15 mouse cellular contexts compared by ENCODE assay signal in the genomic region with DNA sequence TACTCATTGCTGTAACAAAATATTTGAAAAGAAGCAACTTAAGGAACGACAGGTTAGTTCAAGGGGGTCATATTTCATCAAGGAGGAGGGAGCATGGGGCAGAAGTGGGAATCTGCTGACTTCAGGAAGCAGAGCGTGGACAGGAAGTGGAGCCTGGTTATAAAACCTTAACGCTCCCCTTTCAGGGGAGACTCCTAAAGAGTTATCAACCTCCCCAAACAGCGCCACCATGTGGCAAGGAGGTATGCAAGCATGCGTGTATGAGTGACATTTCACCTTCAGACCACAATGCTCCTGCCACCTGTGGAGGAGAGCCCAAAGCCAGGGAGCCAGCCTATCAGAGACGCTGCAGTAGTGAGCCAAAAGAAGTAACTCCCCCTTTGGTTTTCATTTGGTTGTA. TPM values are rescaled to one million over a fixed set of nuclear protein-coding genes. Genes with fewer than 3 reads are reported as not detected.
DNase-seq lines count a peak whose midpoint lies in the region; ATAC-seq and TF ChIP-seq lines count a peak whose summit lies in the region.
"Had no signal": no experiment of that assay in that cellular context is flagged by ENCODE, and none has a peak within 500 bp of the region (broad histone marks: within the 10 kb centered on the region; RNA-seq: fewer than 3 reads in every experiment).

No protein-coding gene starts in this region.

- no peak for DNase-seq in kidney, postnatal 0 days (ENCODE audit: low spot score)
- DNase-seq in kidney, postnatal 10 days: no peak
- peak; percentile 46 for DNase-seq in A20 (ENCODE audit: low read depth, low spot score)
- peak; percentile 32 for DNase-seq in NIH3T3 (ENCODE audit: low read depth)
- no peak for DNase-seq in layer of hippocampus, postnatal 25 days (ENCODE audit: extremely low spot score in 1 of 2, low spot score in 1 of 2)
- DNase-seq: cerebellum, postnatal 14 days; heart, postnatal 4 days; kidney, adult 8-10 months; spleen, adult 18-20 months had no signal

- no peaks in the 10 kb centered on the region for H3K9me3 ChIP-seq in kidney, postnatal 0 days (replicated peaks; ENCODE audit: low read length)
- H3K9me3 ChIP-seq: lung, embryonic 15.5 days had no signal

- no peak overlapping the region for H3K4me3 ChIP-seq in kidney, postnatal 0 days (replicated peaks; ENCODE audit: low read depth, low read length)
- H3K4me3 ChIP-seq in small intestine, adult 2 months (ENCODE audit: low read depth, low read length): no peak overlapping the region
- H3K4me3 ChIP-seq: embryonic facial prominence, embryonic 13.5 days; lung, embryonic 15.5 days; midbrain, embryonic 12.5 days had no signal

- no peaks in the 10 kb centered on the region for H3K4me1 ChIP-seq in kidney, postnatal 0 days (replicated peaks; ENCODE audit: insufficient read depth, low read length)
- H3K4me1 ChIP-seq in small intestine, adult 2 months (ENCODE audit: control insufficient read depth, insufficient read depth, insufficient read length, low read length): peaks cover 4% of the 10 kb centered on the region; the same call in 1 of the 2 replicates

- WGBS in kidney, postnatal 0 days: 67% methylated on average over 6 of the region's 6 CpGs
- WGBS in small intestine, adult 2 months: 89% methylated on average over 6 of the region's 6 CpGs

- H3K27ac ChIP-seq in kidney, postnatal 0 days: no peak overlapping the region
- H3K27ac ChIP-seq in small intestine, adult 2 months (ENCODE audit: insufficient read depth, low read depth, low read length): no peak overlapping the region
- H3K27ac ChIP-seq: embryonic facial prominence, embryonic 13.5 days; lung, embryonic 15.5 days; midbrain, embryonic 12.5 days had no signal

- H3K4me2 ChIP-seq in kidney, postnatal 0 days (ENCODE audit: low read length): no peak overlapping the region
- H3K4me2 ChIP-seq: embryonic facial prominence, embryonic 13.5 days; lung, embryonic 15.5 days; midbrain, embryonic 12.5 days had no signal

- no peak overlapping the region for H3K9ac ChIP-seq in kidney, postnatal 0 days (ENCODE audit: low read depth, low read length)
- H3K9ac ChIP-seq: embryonic facial prominence, embryonic 13.5 days; lung, embryonic 15.5 days; midbrain, embryonic 12.5 days had no signal

- no peak for TF ChIP-seq POLR2A in small intestine, adult 2 months (IDR thresholded peaks at IDR 0.05; ENCODE audit: low read depth, low read length)

- no peaks in the 10 kb centered on the region for H3K27me3 ChIP-seq in kidney, postnatal 0 days (ENCODE audit: insufficient read depth, low read length)
- H3K27me3 ChIP-seq in small intestine, adult 2 months (ENCODE audit: control insufficient read depth, insufficient read depth, low read length): no peaks in the 10 kb centered on the region
- H3K27me3 ChIP-seq: embryonic facial prominence, embryonic 13.5 days; lung, embryonic 15.5 days; midbrain, embryonic 12.5 days had no signal

- peak; percentile 43 for TF ChIP-seq CTCF in kidney, postnatal 0 days (IDR thresholded peaks at IDR 0.05; ENCODE audit: low read depth)
- peak; percentile 38; the same call in 1 of the 2 replicates for TF ChIP-seq CTCF in small intestine, adult 2 months (IDR thresholded peaks at IDR 0.05; ENCODE audit: extremely low read depth, insufficient read length, insufficient replicate concordance, low read depth, low read length)

- no peaks in the 10 kb centered on the region for H3K36me3 ChIP-seq in kidney, postnatal 0 days (ENCODE audit: insufficient read depth, low read length)
- H3K36me3 ChIP-seq in small intestine, adult 2 months (ENCODE audit: control insufficient read depth, insufficient read depth, low read length): no peaks in the 10 kb centered on the region
- H3K36me3 ChIP-seq: embryonic facial prominence, embryonic 13.5 days; lung, embryonic 15.5 days; midbrain, embryonic 12.5 days had no signal

- ATAC-seq in kidney, postnatal 0 days (replicated peaks; ENCODE audit: low FRiP score, low read depth): no peak
- no peak for ATAC-seq in megakaryocyte, adult 5-6 weeks (ENCODE audit: poor library complexity, severe bottlenecking)
- ATAC-seq: forebrain, embryonic 16.5 days had no signal

RNA-seq across cellular contexts. Expression of gene Stt3b, which starts 10.8 kb away (rescaled TPM):
- polyA plus RNA-seq in kidney, postnatal 0 days (2015; fragmentation: Nextera tagmentation; extraction: Ambion mirVana): 72.0 and 75.4 TPM in 2 replicates
- 30.3 and 51.1 TPM in 2 replicates for polyA plus RNA-seq in small intestine, adult 2 months (2012; rRNA removed)
- 75.4 and 78.1 TPM in 2 replicates for total RNA-seq in megakaryocyte, adult 5-6 weeks (2015)
- 54.8 and 61.1 TPM in 2 replicates for total RNA-seq in megakaryocyte, adult 5-6 weeks (2017)
- total RNA-seq in layer of hippocampus, postnatal 25 days (2021): 10 to 100 TPM; 81.8 to 83.6 TPM

Comparison
In these comparisons a context has a peak if more than half of its experiments do, and no peak if none do; other contexts are left out.
1. DNase-seq: peak in A20 (single experiment) and NIH3T3 (single experiment); none in kidney, postnatal 0 days (single experiment), kidney, postnatal 10 days (single experiment) and layer of hippocampus, postnatal 25 days (0 of 2).